Mouse (Mus musculus): Measurements from ENCODE around the gene Mr1. TPM values are rescaled to one million over a fixed set of nuclear protein-coding genes. Genes with fewer than 3 reads are reported as not detected.

The Mr1 gene
- polyA plus RNA-seq, 1 experiment from 2014 or later = 0.37 TPM

- Histone ChIP-seq H3K4me3 (no peak overlapping the region), H3K9me3 (replicated peaks) (no peaks in the 10 kb centered on the region), H3K36me3 (no peaks in the 10 kb centered on the region), H3K4me1 (peaks cover 6% of the 10 kb centered on the region; the same call in 1 of the 2 replicates), H3K27ac (replicated peaks) (no peak overlapping the region), H3K27me3 (ENCODE audit: low read depth, poor library complexity, severe bottlenecking) (peaks cover 14% of the 10 kb centered on the region)
- 84% methylated on average over 21 of the region's 21 CpGs for WGBS
- no peak for DNase-seq (ENCODE audit: low spot score)
These were observed 24.4 kb downstream of the Mr1 start for GRCm38 (mm10) chr1:155121977-155122939.

GRCm38 (mm10) chr1:155119719-155120118, 26.9 kb downstream of the Mr1 start:
- peaks cover 39% of the 10 kb centered on the region for H3K27me3 ChIP-seq (ENCODE audit: low read depth, poor library complexity, severe bottlenecking)
- no peak for DNase-seq (ENCODE audit: low spot score)
- H3K36me3 ChIP-seq = no peaks in the 10 kb centered on the region
- H3K9me3 ChIP-seq (replicated peaks) = no peaks in the 10 kb centered on the region
- WGBS = 91% methylated on average over 1 of the region's 1 CpGs
- H3K4me1 ChIP-seq = peaks cover 12% of the 10 kb centered on the region
- H3K4me3 ChIP-seq = no peak overlapping the region
- H3K27ac ChIP-seq (replicated peaks) = no peak overlapping the region

DNA sequence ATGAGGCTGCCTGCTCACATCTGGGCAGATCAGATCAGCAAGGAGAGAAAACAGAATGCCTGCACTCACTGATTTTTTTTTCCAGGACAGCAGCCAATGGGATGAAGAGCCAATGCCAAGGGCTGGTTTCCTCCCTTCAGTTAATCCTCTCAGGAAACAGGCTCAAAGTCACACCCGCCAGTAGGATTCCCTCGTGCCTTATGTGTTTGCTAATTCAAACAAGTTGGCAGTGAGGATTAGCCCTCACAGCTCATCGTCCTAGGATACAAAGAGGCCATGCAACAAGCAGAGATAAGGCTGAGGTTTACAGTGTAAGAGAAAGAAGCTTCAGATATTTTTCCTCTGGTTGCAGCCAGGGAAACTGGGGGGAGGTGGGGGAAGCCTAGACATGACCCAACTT, 32.7 kb downstream of the Mr1 start:
- Histone ChIP-seq H3K9me3 (replicated peaks) (no peaks in the 10 kb centered on the region), H3K27ac (replicated peaks) (0 out of 2 replicates have a peak overlapping the region, but pooled peaks have one; percentile 17), H3K36me3 (no peaks in the 10 kb centered on the region), H3K27me3 (ENCODE audit: low read depth, poor library complexity, severe bottlenecking) (peaks cover 92% of the 10 kb centered on the region), H3K4me3 (no peak overlapping the region), H3K4me1 (peaks cover 69% of the 10 kb centered on the region)
- peak; percentile 47 for DNase-seq (ENCODE audit: low spot score)
- 6% methylated on average over 3 of the region's 3 CpGs for WGBS

GRCm38 (mm10) chr1:155112875-155113274, 33.7 kb downstream of the Mr1 start:
- Histone ChIP-seq H3K36me3 (no peaks in the 10 kb centered on the region), H3K4me1 (peaks cover 74% of the 10 kb centered on the region), H3K9me3 (replicated peaks) (no peaks in the 10 kb centered on the region), H3K27ac (replicated peaks) (no peak overlapping the region), H3K27me3 (ENCODE audit: low read depth, poor library complexity, severe bottlenecking) (peaks cover 95% of the 10 kb centered on the region), H3K4me3 (no peak overlapping the region)
- 96% methylated on average over 1 of the region's 1 CpGs for WGBS
- no peak for DNase-seq (ENCODE audit: low spot score)

DNA sequence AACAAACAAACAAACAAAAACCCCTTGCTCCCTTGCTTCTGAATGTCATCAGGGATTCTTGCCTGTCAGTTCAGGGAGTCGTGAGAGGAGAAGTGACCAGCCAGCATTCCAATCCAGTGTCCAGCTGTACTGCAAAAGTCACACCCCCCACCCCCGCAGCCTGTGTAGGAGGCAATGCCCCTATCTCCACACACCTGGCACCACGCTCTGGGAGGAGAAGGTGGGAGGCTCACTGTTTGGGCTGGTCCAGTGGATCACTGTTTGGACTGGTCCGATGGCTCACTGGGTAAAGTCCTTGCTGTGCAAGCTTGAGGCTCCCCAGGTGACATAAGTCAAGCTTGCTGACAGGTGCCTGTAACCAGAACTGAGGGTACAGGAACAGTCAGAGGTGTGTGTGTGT, 34.5 kb downstream of the Mr1 start:
- 23% methylated on average over 4 of the region's 4 CpGs for WGBS
- Histone ChIP-seq H3K27me3 (ENCODE audit: low read depth, poor library complexity, severe bottlenecking) (peaks cover 93% of the 10 kb centered on the region), H3K4me1 (peaks cover 77% of the 10 kb centered on the region), H3K36me3 (no peaks in the 10 kb centered on the region), H3K27ac (replicated peaks) (peak overlapping the region; percentile 38; the same call in 1 of the 2 replicates), H3K9me3 (replicated peaks) (no peaks in the 10 kb centered on the region), H3K4me3 (no peak overlapping the region)
- DNase-seq (ENCODE audit: low spot score) = no peak

GRCm38 (mm10) chr1:155111491-155111890, 35.1 kb downstream of the Mr1 start:
- Histone ChIP-seq H3K4me3 (no peak overlapping the region), H3K4me1 (peaks cover 77% of the 10 kb centered on the region), H3K27me3 (ENCODE audit: low read depth, poor library complexity, severe bottlenecking) (peaks cover 93% of the 10 kb centered on the region), H3K9me3 (replicated peaks) (no peaks in the 10 kb centered on the region), H3K36me3 (no peaks in the 10 kb centered on the region), H3K27ac (replicated peaks) (peak overlapping the region; percentile 42; the same call in 1 of the 2 replicates)
- 5% methylated on average over 6 of the region's 6 CpGs for WGBS
- DNase-seq (ENCODE audit: low spot score) = peak; percentile 22

- peaks cover 71% of the 10 kb centered on the region for H3K4me1 ChIP-seq
- H3K27ac ChIP-seq (replicated peaks) = peak overlapping the region; percentile 69; the same call in 1 of the 2 replicates
- no peak overlapping the region for H3K4me3 ChIP-seq
- H3K9me3 ChIP-seq (replicated peaks) = no peaks in the 10 kb centered on the region
- peaks cover 79% of the 10 kb centered on the region for H3K27me3 ChIP-seq (ENCODE audit: low read depth, poor library complexity, severe bottlenecking)
- DNase-seq (ENCODE audit: low spot score) = no peak
- 22% methylated on average over 18 of the region's 18 CpGs for WGBS
- no peaks in the 10 kb centered on the region for H3K36me3 ChIP-seq
These were observed 36.9 kb downstream of the Mr1 start for GRCm38 (mm10) chr1:155109387-155110350.

- WGBS = 24% methylated on average over 4 of the region's 4 CpGs
- peaks cover 68% of the 10 kb centered on the region for H3K27me3 ChIP-seq (ENCODE audit: low read depth, poor library complexity, severe bottlenecking)
- H3K36me3 ChIP-seq = no peaks in the 10 kb centered on the region
- DNase-seq (ENCODE audit: low spot score) = no peak
- H3K4me1 ChIP-seq = peaks cover 58% of the 10 kb centered on the region
- no peaks in the 10 kb centered on the region for H3K9me3 ChIP-seq (replicated peaks)
- peak overlapping the region; percentile 42; the same call in 1 of the 2 replicates for H3K27ac ChIP-seq (replicated peaks)
- no peak overlapping the region for H3K4me3 ChIP-seq
These were observed 38.2 kb downstream of the Mr1 start for GRCm38 (mm10) chr1:155108412-155108811.

- WGBS = 66% methylated on average over 5 of the region's 5 CpGs
- Histone ChIP-seq H3K27ac (replicated peaks) (peak overlapping the region; percentile 42; the same call in 1 of the 2 replicates), H3K4me3 (no peak overlapping the region), H3K9me3 (replicated peaks) (no peaks in the 10 kb centered on the region), H3K4me1 (peaks cover 52% of the 10 kb centered on the region), H3K36me3 (no peaks in the 10 kb centered on the region), H3K27me3 (ENCODE audit: low read depth, poor library complexity, severe bottlenecking) (peaks cover 70% of the 10 kb centered on the region)
- DNase-seq (ENCODE audit: low spot score) = no peak
These were observed 38.8 kb downstream of the Mr1 start for GRCm38 (mm10) chr1:155107843-155108242.

GRCm38 (mm10) chr1:155106310-155106709, 40.3 kb downstream of the Mr1 start:
- Histone ChIP-seq H3K4me3 (no peak overlapping the region), H3K27ac (replicated peaks) (no peak overlapping the region), H3K9me3 (replicated peaks) (no peaks in the 10 kb centered on the region), H3K27me3 (ENCODE audit: low read depth, poor library complexity, severe bottlenecking) (peaks cover 60% of the 10 kb centered on the region), H3K4me1 (peaks cover 37% of the 10 kb centered on the region), H3K36me3 (no peaks in the 10 kb centered on the region)
- no peak for DNase-seq (ENCODE audit: low spot score)
- 85% methylated on average over 1 of the region's 1 CpGs for WGBS

DNA sequence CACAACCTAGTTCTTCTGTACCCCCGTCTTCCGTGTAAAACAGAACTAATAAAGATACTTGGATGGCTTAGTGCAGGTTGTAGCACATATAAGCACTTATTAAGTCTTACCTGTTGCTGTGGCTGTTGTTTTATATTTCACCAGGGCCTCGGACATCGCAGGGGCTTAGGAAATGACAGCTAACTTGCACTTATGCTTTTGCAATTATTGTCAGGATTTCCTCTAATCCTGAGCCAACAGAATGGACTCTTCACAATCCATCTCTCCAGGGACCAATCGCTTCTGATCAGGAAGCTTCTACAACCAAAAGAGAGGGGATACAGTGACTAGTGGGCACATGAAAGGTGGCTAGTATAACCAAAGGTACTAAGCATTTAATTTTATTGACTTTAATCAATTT, 42.6 kb downstream of the Mr1 start:
- H3K4me1 ChIP-seq = peaks cover 18% of the 10 kb centered on the region
- no peaks in the 10 kb centered on the region for H3K36me3 ChIP-seq
- H3K27me3 ChIP-seq (ENCODE audit: low read depth, poor library complexity, severe bottlenecking) = peaks cover 38% of the 10 kb centered on the region
- no peak for DNase-seq (ENCODE audit: low spot score)
- H3K4me3 ChIP-seq = no peak overlapping the region
- 87% methylated on average over 5 of the region's 5 CpGs for WGBS
- H3K9me3 ChIP-seq (replicated peaks) = no peaks in the 10 kb centered on the region
- H3K27ac ChIP-seq (replicated peaks) = no peak overlapping the region

DNA sequence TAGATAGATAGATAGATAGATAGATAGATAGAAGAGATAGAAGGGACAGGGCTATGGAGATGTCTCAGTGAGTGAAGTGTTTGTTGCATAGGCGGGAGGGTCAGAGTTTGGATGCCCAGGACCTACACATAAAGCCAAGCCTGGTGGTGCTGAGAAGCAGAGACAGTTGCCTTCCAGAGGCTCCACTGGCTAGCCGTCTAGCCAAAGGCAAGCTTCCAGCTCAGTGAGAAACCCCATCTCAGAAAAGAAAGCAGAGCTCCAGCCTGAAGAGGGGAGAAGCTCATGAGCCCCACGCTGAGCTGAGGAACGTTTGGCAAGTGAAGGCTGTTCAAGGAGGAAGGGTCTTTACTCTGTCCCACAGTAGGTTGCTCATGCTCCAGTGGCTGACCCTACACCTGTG, 44.0 kb downstream of the Mr1 start:
- H3K4me3 ChIP-seq = no peak overlapping the region
- H3K27me3 ChIP-seq (ENCODE audit: low read depth, poor library complexity, severe bottlenecking) = peaks cover 25% of the 10 kb centered on the region
- WGBS = 75% methylated on average over 4 of the region's 4 CpGs
- DNase-seq (ENCODE audit: low spot score) = no peak
- H3K27ac ChIP-seq (replicated peaks) = no peak overlapping the region
- H3K36me3 ChIP-seq = no peaks in the 10 kb centered on the region
- H3K4me1 ChIP-seq = peaks cover 11% of the 10 kb centered on the region
- no peaks in the 10 kb centered on the region for H3K9me3 ChIP-seq (replicated peaks)

Measured in midbrain, embryonic 10.5 days (tissue).